Comparison of ENCODE assay signal across 1 mouse cellular context in genomic region chr10:81289278-81289677, GRCm38 (mm10).
A peak's percentile ranks its signal among the peaks of the same experiment; 100 is the strongest.
TF ChIP-seq lines count a peak whose summit lies in the region.

No protein-coding gene starts in this region.

TF ChIP-seq in CH12.LX, 34 proteins besides CTCF, POLR2A, EP300 and RAD21:
- TF ChIP-seq SMC3 (IDR thresholded peaks at IDR 0.05; ENCODE audit: low read depth, low read length), result peak; percentile 86
- TF ChIP-seq SIN3A (IDR thresholded peaks at IDR 0.05; ENCODE audit: low read length), result no peak
